ENCODE assay signal across 18 mouse cellular contexts in genomic region chr2:146331894-146332476, GRCm38 (mm10).
A peak's percentile ranks its signal among the peaks of the same experiment; 100 is the strongest.
DNase-seq lines count a peak whose midpoint lies in the region; ATAC-seq lines count a peak whose summit lies in the region.
"Had no signal": no experiment of that assay in that cellular context is flagged by ENCODE, and none has a peak within 500 bp of the region (broad histone marks: within the 10 kb centered on the region; RNA-seq: fewer than 3 reads in every experiment).

No protein-coding gene starts in this region.

- H3K9ac ChIP-seq in forebrain, embryonic 12.5 days, result no peak overlapping the region
- H3K9ac ChIP-seq in midbrain, embryonic 14.5 days (replicated peaks; ENCODE audit: low read length), result no peak overlapping the region
- no peak overlapping the region for H3K9ac ChIP-seq in midbrain, embryonic 11.5 days (ENCODE audit: low read length)
- no peak overlapping the region for H3K9ac ChIP-seq in hindbrain, embryonic 13.5 days
- H3K9ac ChIP-seq: liver, postnatal 0 days had no signal

- peak overlapping the region; percentile 59; the same call in 1 of the 2 replicates for H3K27ac ChIP-seq in forebrain, embryonic 12.5 days
- H3K27ac ChIP-seq in forebrain, embryonic 10.5 days, result no peak overlapping the region
- H3K27ac ChIP-seq in midbrain, embryonic 14.5 days (replicated peaks; ENCODE audit: low read depth, low read length), result peak overlapping the region; percentile 14; the same call in 1 of the 2 replicates
- H3K27ac ChIP-seq in midbrain, embryonic 11.5 days (ENCODE audit: low read depth, low read length), result no peak overlapping the region
- H3K27ac ChIP-seq in hindbrain, embryonic 13.5 days, result peak overlapping the region; percentile 63
- H3K27ac ChIP-seq: left cerebral cortex, adult 2 months; stomach, postnatal 0 days had no signal

- H3K27me3 ChIP-seq in forebrain, embryonic 12.5 days, result 0 out of 2 replicates have a peak, but pooled peaks cover 4% of the 10 kb centered on the region
- peaks cover 35% of the 10 kb centered on the region for H3K27me3 ChIP-seq in forebrain, embryonic 10.5 days (ENCODE audit: poor library complexity, severe bottlenecking)
- no peaks in the 10 kb centered on the region for H3K27me3 ChIP-seq in midbrain, embryonic 14.5 days (ENCODE audit: control insufficient read depth, insufficient read depth, low read length)
- H3K27me3 ChIP-seq in midbrain, embryonic 11.5 days (ENCODE audit: control insufficient read depth, insufficient read depth, low read length), result no peaks in the 10 kb centered on the region
- H3K27me3 ChIP-seq in hindbrain, embryonic 13.5 days, result 0 out of 2 replicates have a peak, but pooled peaks cover 9% of the 10 kb centered on the region

- H3K4me1 ChIP-seq in forebrain, embryonic 12.5 days, result peaks cover 43% of the 10 kb centered on the region
- H3K4me1 ChIP-seq in forebrain, embryonic 10.5 days, result peaks cover 43% of the 10 kb centered on the region
- peaks cover 33% of the 10 kb centered on the region for H3K4me1 ChIP-seq in midbrain, embryonic 14.5 days (ENCODE audit: control insufficient read depth, insufficient read depth, low read length)
- H3K4me1 ChIP-seq in midbrain, embryonic 11.5 days (ENCODE audit: control insufficient read depth, insufficient read depth, low read length), result peaks cover 11% of the 10 kb centered on the region; the same call in 1 of the 2 replicates
- peaks cover 31% of the 10 kb centered on the region for H3K4me1 ChIP-seq in hindbrain, embryonic 13.5 days (replicated peaks)

- WGBS in forebrain, embryonic 12.5 days, result 78% methylated on average over 5 of the region's 5 CpGs
- WGBS in forebrain, embryonic 10.5 days, result 82% methylated on average over 5 of the region's 5 CpGs
- WGBS in midbrain, embryonic 14.5 days, result 68% methylated on average over 5 of the region's 5 CpGs
- WGBS in midbrain, embryonic 11.5 days, result 83% methylated on average over 5 of the region's 5 CpGs
- 34% methylated on average over 5 of the region's 5 CpGs for WGBS in hindbrain, embryonic 13.5 days

- H3K36me3 ChIP-seq in forebrain, embryonic 12.5 days (replicated peaks), result no peaks in the 10 kb centered on the region
- H3K36me3 ChIP-seq in forebrain, embryonic 10.5 days (replicated peaks), result peaks cover 7% of the 10 kb centered on the region; the same call in 1 of the 2 replicates
- no peaks in the 10 kb centered on the region for H3K36me3 ChIP-seq in midbrain, embryonic 14.5 days (ENCODE audit: control insufficient read depth, insufficient read depth, low read length)
- no peaks in the 10 kb centered on the region; the same call in 1 of the 2 replicates for H3K36me3 ChIP-seq in midbrain, embryonic 11.5 days (ENCODE audit: control insufficient read depth, insufficient read depth, low read length)
- H3K36me3 ChIP-seq in hindbrain, embryonic 13.5 days, result no peaks in the 10 kb centered on the region

- ATAC-seq in forebrain, embryonic 12.5 days (ENCODE audit: low FRiP score), result peak; percentile 40
- ATAC-seq in midbrain, embryonic 14.5 days (ENCODE audit: low FRiP score, low TSS enrichment), result no peak
- no peak for ATAC-seq in midbrain, embryonic 11.5 days (ENCODE audit: low FRiP score)
- ATAC-seq in hindbrain, embryonic 13.5 days (ENCODE audit: low FRiP score), result 0 out of 2 replicates have a peak, but pooled peaks have one; percentile 18
- ATAC-seq: liver, postnatal 0 days had no signal

- no peak overlapping the region for H3K4me2 ChIP-seq in forebrain, embryonic 12.5 days
- H3K4me2 ChIP-seq in midbrain, embryonic 14.5 days (ENCODE audit: low read length), result no peak overlapping the region
- H3K4me2 ChIP-seq in midbrain, embryonic 11.5 days, result no peak overlapping the region
- H3K4me2 ChIP-seq in hindbrain, embryonic 13.5 days, result no peak overlapping the region

- H3K9me3 ChIP-seq in forebrain, embryonic 12.5 days, result no peaks in the 10 kb centered on the region
- no peaks in the 10 kb centered on the region for H3K9me3 ChIP-seq in forebrain, embryonic 10.5 days
- H3K9me3 ChIP-seq in midbrain, embryonic 14.5 days (ENCODE audit: control insufficient read depth, low read length), result no peaks in the 10 kb centered on the region
- H3K9me3 ChIP-seq in midbrain, embryonic 11.5 days (ENCODE audit: control insufficient read depth, low read length), result no peaks in the 10 kb centered on the region
- no peaks in the 10 kb centered on the region for H3K9me3 ChIP-seq in hindbrain, embryonic 13.5 days

- no peak overlapping the region for H3K4me3 ChIP-seq in forebrain, embryonic 12.5 days (replicated peaks)
- H3K4me3 ChIP-seq in forebrain, embryonic 10.5 days, result no peak overlapping the region
- no peak overlapping the region for H3K4me3 ChIP-seq in midbrain, embryonic 14.5 days (replicated peaks; ENCODE audit: low read depth, low read length)
- H3K4me3 ChIP-seq in midbrain, embryonic 11.5 days (ENCODE audit: low read depth, low read length), result no peak overlapping the region
- no peak overlapping the region for H3K4me3 ChIP-seq in hindbrain, embryonic 13.5 days
- H3K4me3 ChIP-seq: left cerebral cortex, adult 2 months had no signal

- DNase-seq in forebrain, embryonic 10.5 days (ENCODE audit: extremely low spot score, low spot score), result no peak
- no peak for DNase-seq in midbrain, embryonic 14.5 days
- no peak for DNase-seq in midbrain, embryonic 11.5 days (ENCODE audit: low spot score, missing footprints)
- peak; percentile 55 for DNase-seq in retina, postnatal 1 day
- no peak for DNase-seq in urinary bladder, adult 2 months (ENCODE audit: low spot score)
- no peak for DNase-seq in frontal cortex, postnatal 10 days (ENCODE audit: low spot score in 2 of 2)
- DNase-seq: adrenal gland, adult 8-10 months; cerebellum, adult 9-10 months; gastrocnemius, postnatal 36 days; kidney, adult 8-10 months; kidney, postnatal 25 days; left cerebral cortex, postnatal 4 days; liver, postnatal 0 days; lung, postnatal 14 days had no signal

Comparison
In these comparisons a context has a peak if more than half of its experiments do, and no peak if none do; other contexts are left out.
1. H3K27ac ChIP-seq: peak in forebrain, embryonic 12.5 days (single experiment), midbrain, embryonic 14.5 days (single experiment) and hindbrain, embryonic 13.5 days (single experiment); none in forebrain, embryonic 10.5 days (single experiment) and midbrain, embryonic 11.5 days (single experiment).
2. ATAC-seq: peak in forebrain, embryonic 12.5 days (single experiment) and hindbrain, embryonic 13.5 days (single experiment); none in midbrain, embryonic 14.5 days (single experiment) and midbrain, embryonic 11.5 days (single experiment).